ENCODE assay signal across 24 mouse cellular contexts in genomic region chr12:13056246-13056645, GRCm38 (mm10).
DNase-seq lines count a peak whose midpoint lies in the region; ATAC-seq lines count a peak whose summit lies in the region.
"Had no signal": no experiment of that assay in that cellular context is flagged by ENCODE, and none has a peak within 500 bp of the region (broad histone marks: within the 10 kb centered on the region; RNA-seq: fewer than 3 reads in every experiment).

No protein-coding gene starts in this region.

- H3K4me2 ChIP-seq in forebrain, embryonic 16.5 days (ENCODE audit: low read length), result no peak overlapping the region
- H3K4me2 ChIP-seq in forebrain, embryonic 13.5 days, result no peak overlapping the region
- H3K4me2 ChIP-seq: heart, embryonic 11.5 days; limb, embryonic 13.5 days; liver, embryonic 12.5 days had no signal

- 54% methylated on average over 7 of the region's 7 CpGs for WGBS in forebrain, embryonic 16.5 days
- WGBS in forebrain, embryonic 13.5 days, result 68% methylated on average over 7 of the region's 7 CpGs

- peak; percentile 49; the same call in 1 of the 2 replicates for ATAC-seq in forebrain, embryonic 16.5 days
- no peak for ATAC-seq in forebrain, embryonic 13.5 days
- ATAC-seq: intestine, postnatal 0 days; liver, embryonic 12.5 days; midbrain, embryonic 16.5 days; Patski had no signal

- H3K36me3 ChIP-seq in forebrain, embryonic 16.5 days (ENCODE audit: control insufficient read depth, insufficient read depth), result no peaks in the 10 kb centered on the region
- no peaks in the 10 kb centered on the region for H3K36me3 ChIP-seq in forebrain, embryonic 13.5 days (ENCODE audit: poor library complexity, severe bottlenecking)
- H3K36me3 ChIP-seq: hindbrain, embryonic 10.5 days; limb, embryonic 13.5 days; liver, embryonic 12.5 days had no signal

- H3K27me3 ChIP-seq in forebrain, embryonic 16.5 days (replicated peaks; ENCODE audit: control insufficient read depth, insufficient read depth, low read length), result no peaks in the 10 kb centered on the region
- no peaks in the 10 kb centered on the region for H3K27me3 ChIP-seq in forebrain, embryonic 13.5 days
- H3K27me3 ChIP-seq: liver, embryonic 12.5 days; Patski had no signal

- H3K27ac ChIP-seq in forebrain, embryonic 16.5 days (ENCODE audit: low read length), result peak overlapping the region; percentile 28; the same call in 1 of the 2 replicates
- no peak overlapping the region for H3K27ac ChIP-seq in forebrain, embryonic 13.5 days
- H3K27ac ChIP-seq: hindbrain, embryonic 10.5 days; limb, embryonic 13.5 days; liver, embryonic 12.5 days; stomach, postnatal 0 days had no signal

- H3K4me1 ChIP-seq in forebrain, embryonic 16.5 days (replicated peaks; ENCODE audit: control insufficient read depth, insufficient read depth, low read length), result peaks cover 3% of the 10 kb centered on the region; the same call in 1 of the 2 replicates
- peaks cover 15% of the 10 kb centered on the region for H3K4me1 ChIP-seq in forebrain, embryonic 13.5 days
- H3K4me1 ChIP-seq: liver, embryonic 12.5 days had no signal

- no peak overlapping the region for H3K9ac ChIP-seq in forebrain, embryonic 16.5 days (replicated peaks; ENCODE audit: low read depth, low read length)
- no peak overlapping the region for H3K9ac ChIP-seq in forebrain, embryonic 13.5 days
- H3K9ac ChIP-seq: limb, embryonic 13.5 days; liver, embryonic 12.5 days had no signal

- peak; percentile 14 for DNase-seq in layer of hippocampus, adult 9-11 months
- DNase-seq in layer of hippocampus, postnatal 10 days (ENCODE audit: low spot score in 2 of 2), result no peak
- DNase-seq in right cerebral cortex, adult 2 months (ENCODE audit: low spot score in 2 of 2), result peak; percentile 18 to 35
- no peak for DNase-seq in right cerebral cortex, adult 18-20 months
- DNase-seq in yolk sac, embryonic 10.5 days (ENCODE audit: low spot score), result peak; percentile 10
- DNase-seq in MN1 (ENCODE audit: low spot score), result no peak
- DNase-seq: adrenal gland, adult 2 months; cerebellum, adult 8-10 months; gastrocnemius, postnatal 14 days; kidney, postnatal 25 days; lung, adult 18-20 months; lung, postnatal 10 days; right cerebral cortex, postnatal 14 days; thymus, adult 2 months had no signal

- no peak overlapping the region for H3K4me3 ChIP-seq in forebrain, embryonic 16.5 days (replicated peaks; ENCODE audit: low read length)
- H3K4me3 ChIP-seq in forebrain, embryonic 13.5 days, result no peak overlapping the region
- H3K4me3 ChIP-seq: hindbrain, embryonic 10.5 days; limb, embryonic 13.5 days; liver, embryonic 12.5 days had no signal

- no peaks in the 10 kb centered on the region for H3K9me3 ChIP-seq in forebrain, embryonic 16.5 days (ENCODE audit: control insufficient read depth, low read length)
- H3K9me3 ChIP-seq in forebrain, embryonic 13.5 days (replicated peaks), result no peaks in the 10 kb centered on the region
- H3K9me3 ChIP-seq: hindbrain, embryonic 10.5 days; liver, embryonic 12.5 days had no signal

Comparison
In these comparisons a context has a peak if more than half of its experiments do, and no peak if none do; other contexts are left out.
1. DNase-seq: peak in layer of hippocampus, adult 9-11 months (single experiment), right cerebral cortex, adult 2 months (2 of 2) and yolk sac, embryonic 10.5 days (single experiment); none in layer of hippocampus, postnatal 10 days (0 of 2), right cerebral cortex, adult 18-20 months (single experiment) and MN1 (single experiment).